Mouse (Mus musculus) limb, embryonic 10.5 days (tissue): ENCODE measurements at regions not wholly inside any gene's neighbourhood (a gene's known extent, or its start where the extent isn't known, plus 50 kb on each side); places are given as distances from the start of the nearest gene placed in this dataset.

ENCODE experiments used
- DNase-seq: peaks from one replicate; pipeline ENCODE4 v3.0.0-alpha.2; 2017; ENCODE audit warnings: low spot score
- H3K27ac ChIP-seq: fragments of 300-500 bp; sonication (generic); 2 replicates; pipeline ENCODE4 v1.5.1; 2016; ENCODE audit warnings: mild to moderate bottlenecking
- H3K27me3 ChIP-seq: fragments of 300-500 bp; sonication (generic); 2 replicates; pipeline ENCODE4 v1.6.1; 2016; ENCODE audit warnings: low read depth, mild to moderate bottlenecking; ENCODE audit not compliant: poor library complexity, severe bottlenecking
- H3K36me3 ChIP-seq: fragments of 300-500 bp; sonication (generic); 2 replicates; pipeline ENCODE4 v1.6.1; 2016; ENCODE audit warnings: mild to moderate bottlenecking, moderate library complexity
- H3K4me1 ChIP-seq: fragments of 300-500 bp; sonication (generic); 2 replicates; pipeline ENCODE4 v1.6.1; 2016
- H3K4me3 ChIP-seq: fragments of 300-500 bp; sonication (generic); 2 replicates; pipeline ENCODE4 v1.5.1; 2016; ENCODE audit warnings: mild to moderate bottlenecking, moderate library complexity
- H3K9me3 ChIP-seq: fragments of 300-500 bp; sonication (generic); replicated peaks from 2 replicates; pipeline ENCODE4 v1.6.1; 2016; ENCODE audit warnings: mild to moderate bottlenecking
- WGBS: fragments of 180-500 bp; shearing (Covaris S2); methylation state at CpG from one replicate; pipeline ENCODE4 v1.1.7; 2016; 5-methylcytosine and 5-hydroxymethylcytosine counted together

- no peaks in the 10 kb centered on the region for H3K36me3 ChIP-seq
- WGBS = 71% methylated on average over 7 of the region's 7 CpGs
- no peak overlapping the region for H3K27ac ChIP-seq
- H3K4me3 ChIP-seq = no peak overlapping the region
- H3K9me3 ChIP-seq = no peaks in the 10 kb centered on the region
- H3K27me3 ChIP-seq = no peaks in the 10 kb centered on the region
- DNase-seq = no peak
- H3K4me1 ChIP-seq = peaks cover 5% of the 10 kb centered on the region; the same call in 1 of the 2 replicates
Observed at GRCm38 (mm10) chr4:55169063-55169462, 180.8 kb upstream of the Rad23b start.

GRCm38 (mm10) chr4:55172334-55172891, 177.4 kb upstream of the Rad23b start:
- H3K36me3 ChIP-seq = no peaks in the 10 kb centered on the region
- no peaks in the 10 kb centered on the region for H3K9me3 ChIP-seq
- 90% methylated on average over 6 of the region's 6 CpGs for WGBS
- H3K27ac ChIP-seq = no peak overlapping the region
- H3K4me1 ChIP-seq = peaks cover 5% of the 10 kb centered on the region; the same call in 1 of the 2 replicates
- H3K4me3 ChIP-seq = no peak overlapping the region
- no peak for DNase-seq
- H3K27me3 ChIP-seq = no peaks in the 10 kb centered on the region

- WGBS = 68% methylated on average over 3 of the region's 3 CpGs
- Histone ChIP-seq H3K36me3 (no peaks in the 10 kb centered on the region), H3K4me1 (0 out of 2 replicates have a peak, but pooled peaks cover 2% of the 10 kb centered on the region), H3K27ac (no peak overlapping the region), H3K27me3 (no peaks in the 10 kb centered on the region), H3K9me3 (no peaks in the 10 kb centered on the region), H3K4me3 (no peak overlapping the region)
- DNase-seq = no peak
Observed at GRCm38 (mm10) chr4:55176026-55176425, 173.8 kb upstream of the Rad23b start.

GRCm38 (mm10) chr4:55179456-55179855, 170.4 kb upstream of the Rad23b start:
- WGBS = 83% methylated on average over 2 of the region's 2 CpGs
- Histone ChIP-seq H3K27me3 (no peaks in the 10 kb centered on the region), H3K27ac (no peak overlapping the region), H3K4me3 (no peak overlapping the region), H3K36me3 (no peaks in the 10 kb centered on the region), H3K9me3 (no peaks in the 10 kb centered on the region), H3K4me1 (no peaks in the 10 kb centered on the region)
- no peak for DNase-seq

DNA sequence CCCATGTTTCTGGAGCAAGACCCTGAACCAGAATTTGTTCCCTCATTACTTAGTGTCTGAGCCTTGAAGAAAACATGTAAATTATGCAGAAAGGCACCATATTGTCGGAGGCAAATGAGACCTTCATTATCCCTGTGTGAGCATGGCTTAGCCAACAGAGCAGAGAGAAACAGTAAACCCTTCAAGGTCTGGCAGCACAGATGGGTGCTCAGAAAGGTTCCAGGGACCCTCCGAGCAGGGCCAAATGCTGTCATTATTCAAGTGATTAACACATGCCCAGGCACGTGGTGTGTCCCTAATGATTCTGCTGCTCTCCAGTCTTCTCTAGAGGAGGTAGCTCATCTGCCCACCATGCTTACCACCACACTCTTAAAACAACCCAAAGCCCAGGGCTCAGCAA, 166.3 kb upstream of the Rad23b start:
- no peak overlapping the region for H3K27ac ChIP-seq
- no peaks in the 10 kb centered on the region for H3K36me3 ChIP-seq
- H3K9me3 ChIP-seq = no peaks in the 10 kb centered on the region
- H3K4me1 ChIP-seq = no peaks in the 10 kb centered on the region
- no peak for DNase-seq
- H3K4me3 ChIP-seq = no peak overlapping the region
- WGBS = 57% methylated on average over 3 of the region's 3 CpGs
- no peaks in the 10 kb centered on the region for H3K27me3 ChIP-seq

- Histone ChIP-seq H3K27ac (no peak overlapping the region), H3K27me3 (no peaks in the 10 kb centered on the region), H3K36me3 (no peaks in the 10 kb centered on the region), H3K4me3 (no peak overlapping the region), H3K9me3 (no peaks in the 10 kb centered on the region), H3K4me1 (no peaks in the 10 kb centered on the region)
- DNase-seq = no peak
- 79% methylated on average over 7 of the region's 7 CpGs for WGBS
Observed at GRCm38 (mm10) chr4:55188716-55189115, 161.1 kb upstream of the Rad23b start.

DNA sequence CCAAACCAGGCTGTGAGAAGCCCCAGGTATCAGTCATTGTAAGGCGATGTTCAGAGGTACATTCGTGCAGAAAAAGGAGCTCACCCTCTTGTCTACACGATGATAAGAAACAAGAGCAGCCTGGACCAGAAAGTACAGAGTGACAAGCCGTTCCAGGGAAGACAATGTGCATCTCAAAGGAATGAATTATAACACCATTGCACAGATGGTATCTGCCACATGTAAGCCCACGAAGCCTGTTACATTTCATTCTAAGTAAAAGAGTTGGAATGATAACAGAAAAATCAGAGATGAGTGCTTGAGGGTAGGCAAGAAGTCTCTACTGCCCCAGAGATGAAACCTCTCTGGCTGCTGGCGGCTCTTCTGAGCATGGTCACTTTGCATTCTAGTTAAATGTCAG, 159.3 kb upstream of the Rad23b start:
- no peak overlapping the region for H3K4me3 ChIP-seq
- no peaks in the 10 kb centered on the region for H3K4me1 ChIP-seq
- H3K9me3 ChIP-seq = no peaks in the 10 kb centered on the region
- no peak overlapping the region for H3K27ac ChIP-seq
- 87% methylated on average over 6 of the region's 6 CpGs for WGBS
- H3K36me3 ChIP-seq = no peaks in the 10 kb centered on the region
- no peaks in the 10 kb centered on the region for H3K27me3 ChIP-seq
- DNase-seq = no peak

DNA sequence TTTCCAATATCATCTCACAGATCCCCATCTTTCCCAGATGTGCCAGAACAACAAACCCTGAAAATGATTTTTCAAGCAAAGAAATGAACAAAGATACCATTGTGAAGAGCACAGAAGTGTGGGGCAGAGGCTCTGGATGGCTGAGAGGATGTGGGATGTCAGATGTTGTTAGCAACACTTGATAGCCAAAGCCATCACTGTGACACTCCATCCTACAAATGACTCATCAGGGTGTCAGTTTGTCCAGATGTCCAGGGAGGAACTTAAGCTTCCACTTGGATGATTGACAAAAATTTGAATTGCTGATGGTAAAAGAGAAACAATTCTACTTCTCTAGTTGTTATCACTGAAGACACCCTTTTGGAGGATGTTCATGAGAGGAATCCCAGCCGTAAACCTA, 155.8 kb upstream of the Rad23b start:
- Histone ChIP-seq H3K9me3 (no peaks in the 10 kb centered on the region), H3K27me3 (no peaks in the 10 kb centered on the region), H3K36me3 (no peaks in the 10 kb centered on the region), H3K4me1 (no peaks in the 10 kb centered on the region), H3K4me3 (no peak overlapping the region), H3K27ac (no peak overlapping the region)
- DNase-seq = no peak
- 95% methylated on average over 1 of the region's 1 CpGs for WGBS

DNA sequence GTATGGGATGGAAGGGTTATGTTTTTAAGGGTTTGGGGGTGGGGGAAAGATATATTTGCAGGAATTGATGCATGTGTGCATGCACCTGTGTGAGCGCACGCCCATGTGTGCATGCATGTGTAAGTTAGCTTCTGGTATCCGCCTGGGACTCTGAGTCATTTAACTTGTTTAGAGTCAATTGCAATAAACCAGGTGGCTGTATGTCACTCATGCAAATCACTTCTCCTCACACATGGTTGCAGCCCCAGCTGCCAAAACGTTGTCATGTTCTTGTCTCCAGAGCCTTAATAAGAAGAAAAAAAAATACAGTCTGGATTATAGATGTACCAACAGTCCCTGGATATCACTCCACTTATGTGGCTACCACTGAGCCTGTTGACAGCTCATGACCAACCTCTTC, 155.3 kb upstream of the Rad23b start:
- Histone ChIP-seq H3K9me3 (no peaks in the 10 kb centered on the region), H3K4me3 (no peak overlapping the region), H3K36me3 (no peaks in the 10 kb centered on the region), H3K4me1 (no peaks in the 10 kb centered on the region), H3K27me3 (no peaks in the 10 kb centered on the region), H3K27ac (no peak overlapping the region)
- no peak for DNase-seq
- 85% methylated on average over 4 of the region's 4 CpGs for WGBS

DNA sequence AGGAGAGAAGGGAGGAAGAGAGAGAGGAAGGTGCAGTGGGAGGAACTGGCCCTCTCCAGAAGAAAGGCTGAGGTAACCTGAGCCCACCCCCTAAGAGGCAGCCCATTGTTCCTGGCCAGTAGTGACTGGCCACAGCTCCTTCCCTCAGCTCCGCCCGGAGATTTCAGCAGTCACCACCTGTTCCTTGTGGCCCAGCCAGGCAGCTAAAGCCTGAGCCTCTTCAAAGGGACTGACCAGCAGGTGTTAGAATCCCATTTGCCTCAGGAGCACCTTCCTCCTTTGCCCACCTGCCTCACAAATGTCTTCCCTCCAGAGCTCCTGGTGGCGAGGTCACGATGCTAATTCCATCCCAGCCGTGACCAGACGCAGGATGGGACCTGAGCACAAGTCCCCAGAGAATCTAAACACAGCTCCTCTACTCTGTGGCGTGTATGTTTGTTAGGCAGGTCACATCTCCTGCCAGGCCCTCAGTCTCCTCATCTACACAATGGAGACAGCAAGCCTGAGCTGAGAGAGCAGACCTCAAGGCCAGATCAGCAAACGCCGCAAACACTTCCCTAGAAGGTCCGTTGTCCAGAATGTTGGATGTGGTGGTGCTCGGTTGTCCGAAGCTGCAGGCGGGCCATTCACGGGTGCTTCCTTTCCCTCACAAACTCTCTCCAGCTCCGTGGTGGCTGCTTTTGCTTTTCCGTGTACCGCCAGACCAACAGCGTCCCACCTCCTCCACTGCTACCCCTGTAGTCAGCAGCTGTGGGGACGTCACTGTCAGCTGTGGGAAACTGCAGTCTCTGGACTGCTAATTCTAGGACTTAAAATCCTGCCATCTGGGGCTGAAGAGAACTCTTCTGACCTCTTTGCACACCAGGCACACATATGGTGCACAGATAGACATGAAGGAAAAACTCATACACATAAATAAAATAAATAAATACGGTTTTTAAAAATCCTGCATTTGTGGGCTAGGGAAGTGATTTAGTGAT, 145.8 kb upstream of the Rad23b start:
- WGBS = 40% methylated on average over 20 of the region's 20 CpGs
- DNase-seq = peak; percentile 57
- Histone ChIP-seq H3K27me3 (no peaks in the 10 kb centered on the region; the same call in 1 of the 2 replicates), H3K4me3 (peak overlapping the region; percentile 11), H3K27ac (peak overlapping the region; percentile 53), H3K4me1 (peaks cover 34% of the 10 kb centered on the region), H3K9me3 (no peaks in the 10 kb centered on the region), H3K36me3 (no peaks in the 10 kb centered on the region)

GRCm38 (mm10) chr4:55206226-55206625, 143.6 kb upstream of the Rad23b start:
- DNase-seq = no peak
- H3K27ac ChIP-seq = no peak overlapping the region
- no peaks in the 10 kb centered on the region for H3K9me3 ChIP-seq
- no peaks in the 10 kb centered on the region; the same call in 1 of the 2 replicates for H3K27me3 ChIP-seq
- no peak overlapping the region for H3K4me3 ChIP-seq
- peaks cover 37% of the 10 kb centered on the region for H3K4me1 ChIP-seq
- H3K36me3 ChIP-seq = no peaks in the 10 kb centered on the region
- WGBS = 80% methylated on average over 3 of the region's 3 CpGs

DNA sequence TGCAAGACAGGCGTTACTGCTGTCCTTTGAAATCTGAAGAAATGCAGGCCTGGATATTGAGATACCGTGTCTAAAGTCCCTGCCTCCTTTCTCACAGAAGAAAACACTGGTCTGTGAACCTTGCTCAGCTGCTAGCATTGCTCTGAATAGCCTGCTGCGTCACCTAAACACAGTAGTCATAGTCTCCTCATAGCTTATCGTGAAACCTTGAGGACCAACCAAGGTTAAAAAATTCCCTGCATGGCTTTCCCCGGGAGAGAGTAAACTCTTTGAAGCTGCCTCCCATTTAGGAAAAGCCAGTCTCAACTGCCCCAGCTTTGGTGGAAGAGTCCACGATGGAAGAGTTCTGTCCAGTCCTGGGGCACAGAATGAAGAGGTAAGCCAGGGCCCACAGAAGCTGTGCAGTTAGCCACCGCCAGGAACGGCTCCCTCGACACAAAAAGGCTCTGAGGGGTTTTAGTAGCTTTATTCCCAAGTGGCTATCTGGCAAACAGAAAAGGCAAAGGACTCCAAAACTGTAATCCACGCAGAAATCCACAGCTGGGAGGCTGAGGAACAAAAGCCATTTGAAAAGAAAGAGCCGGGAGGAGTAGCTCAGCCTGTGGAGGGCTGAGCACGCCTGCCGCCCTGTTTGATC, 142.0 kb upstream of the Rad23b start:
- Histone ChIP-seq H3K27ac (peak overlapping the region; percentile 83), H3K4me3 (peak overlapping the region; percentile 28; the same call in 1 of the 2 replicates), H3K9me3 (no peaks in the 10 kb centered on the region), H3K27me3 (no peaks in the 10 kb centered on the region; the same call in 1 of the 2 replicates), H3K36me3 (no peaks in the 10 kb centered on the region), H3K4me1 (peaks cover 37% of the 10 kb centered on the region)
- peak; percentile 37 for DNase-seq
- 43% methylated on average over 13 of the region's 13 CpGs for WGBS
